Mouse (Mus musculus) adrenal gland, postnatal 4 days (tissue): ENCODE results near the gene Gm21698. TPM values are rescaled to one million over a fixed set of nuclear protein-coding genes. Genes with fewer than 3 reads are reported as not detected.
A peak's percentile ranks its signal among the peaks of the same experiment; 100 is the strongest.
"Not testable (repeated sequence)": the region's sequence is repeated elsewhere in the genome, so short reads cannot be mapped to it uniquely, and the experiment has no call there.

Experiments
- DNase-seq, 2 experiments: peaks; one replicate each; pipeline ENCODE4 v3.0.0; 2021 to 2022; ENCODE audit warnings: low spot score in 2 of 2, mixed read lengths in 2 of 2
- long read RNA-seq, 2 experiments: library from polyadenylated mRNA; stranded (forward); transcript quantifications; one replicate each; pipeline ENCODE4 v2.0.0; 2021
- total RNA-seq, 2 experiments: library from RNA; stranded (reverse); gene quantifications; 2 replicates each; pipeline ENCODE4 v1.2.3; 2021

Gm21698 gene
- total RNA-seq = not detected
- long read RNA-seq, experiment 1 = 0 reads
- long read RNA-seq, experiment 2 = 0 reads

DNA sequence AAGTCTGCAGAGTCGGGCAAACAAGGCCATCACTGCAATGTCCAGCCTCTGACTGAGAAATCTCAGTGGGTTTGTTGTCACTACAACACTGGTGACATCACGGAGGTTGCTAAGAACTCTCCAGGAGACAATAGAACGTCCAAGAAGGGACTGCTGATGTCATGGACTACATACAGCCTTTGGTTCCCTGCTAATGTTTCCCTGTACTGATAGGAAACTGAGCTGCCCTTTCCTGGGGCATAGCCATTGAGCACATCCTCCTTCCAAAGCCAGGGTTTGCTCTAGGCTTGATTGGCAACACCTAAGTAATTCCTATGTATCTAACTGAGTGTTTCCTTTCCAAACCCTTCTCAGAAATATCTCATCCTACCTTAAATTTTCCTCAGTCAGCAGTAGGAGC is at the start of gene Gm21698:
Gene Gm21698 (minus strand): TSS at position 101 of the 400 bp plus-strand sequence.
- not testable (repeated sequence) for DNase-seq

DNA sequence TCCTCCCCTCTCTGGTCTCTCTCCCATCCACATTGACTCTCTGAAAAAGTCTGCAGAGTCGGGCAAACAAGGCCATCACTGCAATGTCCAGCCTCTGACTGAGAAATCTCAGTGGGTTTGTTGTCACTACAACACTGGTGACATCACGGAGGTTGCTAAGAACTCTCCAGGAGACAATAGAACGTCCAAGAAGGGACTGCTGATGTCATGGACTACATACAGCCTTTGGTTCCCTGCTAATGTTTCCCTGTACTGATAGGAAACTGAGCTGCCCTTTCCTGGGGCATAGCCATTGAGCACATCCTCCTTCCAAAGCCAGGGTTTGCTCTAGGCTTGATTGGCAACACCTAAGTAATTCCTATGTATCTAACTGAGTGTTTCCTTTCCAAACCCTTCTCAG is 34.4 kb upstream of the Gm21698 start, which contains the start of gene Gm5862:
Gene Gm5862 (minus strand): TSS at position 101 of the 400 bp plus-strand sequence.
- DNase-seq = not testable (repeated sequence)

DNA sequence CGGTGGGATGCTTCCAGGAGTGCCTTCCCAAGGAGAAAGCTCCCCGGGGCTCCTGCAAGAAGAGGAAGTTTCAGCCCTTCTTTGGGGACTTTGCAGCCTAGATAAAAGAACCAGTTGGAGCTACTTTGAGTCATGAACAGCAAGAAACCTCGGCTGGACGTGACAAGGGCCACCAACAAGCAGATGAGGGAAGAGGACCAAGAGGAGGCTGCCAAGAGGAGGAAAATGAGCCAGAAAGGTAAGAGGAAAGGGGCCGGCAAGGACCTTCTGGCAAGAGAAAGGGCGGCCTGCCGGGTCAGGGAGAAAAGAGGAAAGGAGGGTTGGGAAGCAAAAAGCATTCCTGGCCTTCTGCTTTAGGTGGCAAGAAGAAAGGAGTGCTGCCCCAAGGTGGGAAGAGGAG is 19.2 kb upstream of the Gm21698 start:
- not testable (repeated sequence) for DNase-seq

DNA sequence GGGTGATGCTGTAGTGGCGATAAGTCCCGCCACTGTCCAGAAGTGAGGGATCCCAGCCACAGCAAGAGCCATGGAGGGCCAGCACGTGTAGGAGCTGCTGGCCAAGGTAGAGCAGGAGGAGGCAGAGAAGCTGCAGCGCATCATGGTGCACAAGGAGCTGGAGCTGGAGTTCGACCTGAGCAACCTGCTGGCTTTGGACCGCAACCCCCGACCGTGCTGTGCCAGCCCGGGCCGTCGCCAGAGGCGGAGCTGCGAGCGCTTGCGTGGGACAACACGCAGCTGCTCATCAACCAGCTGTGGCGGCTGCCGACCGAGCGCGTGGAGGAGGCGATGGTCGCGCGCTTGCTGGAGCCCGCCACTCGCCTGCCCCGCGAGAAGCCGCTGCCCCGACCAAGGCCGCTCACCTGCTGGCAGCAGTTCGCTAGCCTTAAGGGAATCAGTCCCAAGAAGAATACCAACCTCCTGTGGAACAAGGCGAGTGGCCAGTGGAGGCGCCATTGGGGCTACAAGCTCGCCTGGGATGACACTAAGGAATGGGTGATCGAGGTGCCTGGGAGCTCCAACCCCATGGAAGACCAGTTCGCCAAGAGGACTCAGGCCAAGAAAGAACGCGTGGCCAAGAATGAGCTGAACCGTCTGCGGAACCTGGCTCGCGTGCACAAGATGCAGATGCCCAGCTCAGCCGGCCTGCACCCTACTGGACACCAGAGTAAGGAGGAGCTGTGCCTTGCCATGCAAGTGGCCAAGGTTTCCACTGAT is 18.7 kb upstream of the Gm21698 start:
- DNase-seq = peak; percentile 4 to 5

DNA sequence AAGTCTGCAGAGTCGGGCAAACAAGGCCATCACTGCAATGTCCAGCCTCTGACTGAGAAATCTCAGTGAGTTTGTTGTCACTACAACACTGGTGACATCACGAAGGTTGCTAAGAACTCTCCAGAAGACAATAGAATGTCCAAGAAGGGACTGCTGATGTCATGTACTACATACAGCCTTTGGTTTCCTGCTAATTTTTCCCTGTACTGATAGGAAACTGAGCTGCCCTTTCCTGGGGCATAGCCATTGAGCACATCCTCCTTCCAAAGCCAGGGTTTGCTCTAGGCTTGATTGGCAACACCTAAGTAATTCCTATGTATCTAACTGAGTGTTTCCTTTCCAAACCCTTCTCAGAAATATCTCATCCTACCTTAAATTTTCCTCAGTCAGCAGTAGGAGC is 16.2 kb upstream of the Gm21698 start, which contains the start of gene Gm1979:
Gene Gm1979 (minus strand): TSS at position 101 of the 400 bp plus-strand sequence.
- not testable (repeated sequence) for DNase-seq

DNA sequence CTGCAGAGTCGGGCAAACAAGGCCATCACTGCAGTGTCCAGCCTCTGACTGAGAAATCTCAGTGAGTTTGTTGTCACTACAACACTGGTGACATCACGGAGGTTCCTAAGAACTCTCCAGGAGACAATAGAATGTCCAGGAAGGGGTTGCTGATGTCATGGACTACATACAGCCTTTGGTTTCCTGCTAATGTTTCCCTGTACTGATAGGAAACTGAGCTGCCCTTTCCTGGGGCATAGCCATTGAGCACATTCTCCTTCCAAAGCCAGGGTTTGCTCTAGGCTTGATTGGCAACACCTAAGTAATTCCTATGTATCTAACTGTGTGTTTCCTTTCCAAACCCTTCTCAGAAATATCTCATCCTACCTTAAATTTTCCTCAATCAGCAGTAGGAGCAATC is 15.9 kb downstream of the Gm21698 start, which contains the start of gene Gm21680:
Gene Gm21680 (minus strand): TSS at position 101 of the 400 bp plus-strand sequence.
- DNase-seq = not testable (repeated sequence)

DNA sequence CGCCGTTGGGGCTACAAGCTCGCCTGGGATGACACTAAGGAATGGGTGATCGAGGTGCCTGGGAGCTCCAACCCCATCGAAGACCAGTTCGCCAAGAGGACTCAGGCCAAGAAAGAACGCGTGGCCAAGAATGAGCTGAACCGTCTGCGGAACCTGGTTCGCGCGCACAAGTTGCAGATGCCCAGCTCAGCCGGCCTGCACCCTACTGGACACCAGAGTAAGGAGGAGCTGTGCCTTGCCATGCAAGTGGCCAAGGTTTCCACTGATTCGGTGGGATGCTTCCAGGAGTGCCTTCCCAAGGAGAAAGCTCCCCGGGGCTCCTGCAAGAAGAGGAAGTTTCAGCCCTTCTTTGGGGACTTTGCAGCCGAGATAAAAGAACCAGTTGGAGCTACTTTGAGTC is 31.4 kb downstream of the Gm21698 start:
- not testable (repeated sequence) for DNase-seq

GRCm38 (mm10) chr5:25956611-25957010 is 31.8 kb downstream of the Gm21698 start:
- DNase-seq = not testable (repeated sequence)

- DNase-seq = not testable (repeated sequence)
Measured at GRCm38 (mm10) chr5:25954317-25954716, 34.1 kb downstream of the Gm21698 start, which contains the start of gene Gm21671. Gene Gm21671, minus strand, starts transcription at chr5:25954417.

- not testable (repeated sequence) for DNase-seq
Measured at GRCm38 (mm10) chr5:25945391-25945790, 43.1 kb downstream of the Gm21698 start.

DNA sequence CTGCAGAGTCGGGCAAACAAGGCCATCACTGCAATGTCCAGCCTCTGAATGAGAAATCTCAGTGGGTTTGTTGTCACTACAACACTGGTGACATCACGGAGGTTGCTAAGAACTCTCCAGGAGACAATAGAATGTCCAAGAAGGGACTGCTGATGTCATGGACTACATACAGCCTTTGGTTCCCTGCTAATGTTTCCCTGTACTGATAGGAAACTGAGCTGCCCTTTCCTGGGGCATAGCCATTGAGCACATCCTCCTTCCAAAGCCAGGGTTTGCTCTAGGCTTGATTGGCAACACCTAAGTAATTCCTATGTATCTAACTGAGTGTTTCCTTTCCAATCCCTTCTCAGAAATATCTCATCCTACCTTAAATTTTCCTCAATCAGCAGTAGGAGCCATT is 46.2 kb downstream of the Gm21698 start, which contains the start of gene Gm21663:
Gene Gm21663 (minus strand): TSS at position 101 of the 400 bp plus-strand sequence.
- DNase-seq = not testable (repeated sequence)

Other genes starting within 250 kb of the Gm21698 start
- 10 to 100 TPM; 10.6 to 11.9 TPM for gene Actr3b, start 228.7 kb downstream of the Gm21698 start, total RNA-seq
- gene Gm21663, start 46.3 kb downstream of the Gm21698 start, total RNA-seq = not detected
- gene Gm21671, start 34.2 kb downstream of the Gm21698 start, total RNA-seq = not detected
- gene Gm21680, start 16.0 kb downstream of the Gm21698 start, total RNA-seq = not detected
- gene Gm1979, start 16.1 kb upstream of the Gm21698 start, total RNA-seq = not detected
- not detected for gene Gm5862, start 34.3 kb upstream of the Gm21698 start, total RNA-seq
- under 1 TPM; 0.08 to 0.14 TPM for gene Speer4a, start 50.9 kb upstream of the Gm21698 start, total RNA-seq
- gene Gm7347, start 69.9 kb upstream of the Gm21698 start, total RNA-seq = not detected
- not detected for gene Gm10471, start 100.6 kb upstream of the Gm21698 start, total RNA-seq
- not detected for gene 5031410I06Rik, start 116.7 kb upstream of the Gm21698 start, total RNA-seq
- gene Gm10220, start 132.8 kb upstream of the Gm21698 start, total RNA-seq = not detected